Mouse (Mus musculus) brown adipose tissue, adult 24 weeks (tissue): Measurements from ENCODE around the gene Hras. TPM values are rescaled to one million over a fixed set of nuclear protein-coding genes. Genes with fewer than 3 reads are reported as not detected.
A peak's percentile ranks its signal among the peaks of the same experiment; 100 is the strongest.

Experiments
- H3K27ac ChIP-seq: fragments of 200-500 bp; replicated peaks from 2 replicates; pipeline ENCODE4 v1.5.1; 2012; ENCODE audit warnings: low read depth, mild to moderate bottlenecking, low read length
- H3K4me1 ChIP-seq: fragments of 200-500 bp; 2 replicates; pipeline ENCODE4 v1.6.1; 2012; ENCODE audit warnings: low read length, mixed read lengths; ENCODE audit not compliant: control insufficient read depth, insufficient read depth, insufficient read length
- H3K4me3 ChIP-seq: fragments of 200-500 bp; 2 replicates; pipeline ENCODE4 v1.5.1; 2012; ENCODE audit warnings: low read depth, mild to moderate bottlenecking, low read length, moderate library complexity; ENCODE audit not compliant: insufficient read depth
- polyA plus RNA-seq: library from polyadenylated mRNA; stranded (reverse); fragments of >200 nt; gene quantifications from 2 replicates; pipeline ENCODE4 v1.2.4, GENCODE M21; 2012; ENCODE audit not compliant: missing spikeins, insufficient read depth, insufficient read length

The Hras gene
- polyA plus RNA-seq, 1 experiment = 86.6 TPM

- Histone ChIP-seq H3K4me1 (peaks cover 13% of the 10 kb centered on the region), H3K27ac (no peak overlapping the region), H3K4me3 (no peak overlapping the region)
Measured at GRCm38 (mm10) chr7:141196619-141197282, 2.9 kb upstream of the Hras start.

DNA sequence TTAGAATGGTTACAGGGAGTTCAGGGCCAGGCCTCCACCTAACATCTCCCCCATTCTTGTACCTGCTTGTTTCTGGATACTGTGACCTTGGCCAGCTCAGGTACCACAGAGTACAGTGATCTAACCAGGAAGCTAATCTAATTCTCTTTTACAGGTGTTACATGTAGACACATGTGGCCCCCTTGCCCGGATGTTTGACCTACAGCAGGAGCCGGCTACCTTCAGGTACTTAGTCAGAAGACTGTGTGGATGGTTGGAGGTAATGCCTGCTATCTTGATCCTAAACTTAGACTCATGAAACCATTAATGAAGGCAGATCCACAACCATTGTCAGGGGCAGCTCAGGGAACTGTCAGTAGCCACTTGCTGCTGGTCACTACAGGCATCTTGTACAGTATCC is 1.9 kb upstream of the Hras start:
- Histone ChIP-seq H3K4me1 (peaks cover 17% of the 10 kb centered on the region), H3K27ac (no peak overlapping the region), H3K4me3 (no peak overlapping the region)

GRCm38 (mm10) chr7:141194830-141195229 is 1.0 kb upstream of the Hras start:
- H3K27ac ChIP-seq = no peak overlapping the region
- peak overlapping the region; percentile 69 for H3K4me3 ChIP-seq
- H3K4me1 ChIP-seq = peaks cover 17% of the 10 kb centered on the region

DNA sequence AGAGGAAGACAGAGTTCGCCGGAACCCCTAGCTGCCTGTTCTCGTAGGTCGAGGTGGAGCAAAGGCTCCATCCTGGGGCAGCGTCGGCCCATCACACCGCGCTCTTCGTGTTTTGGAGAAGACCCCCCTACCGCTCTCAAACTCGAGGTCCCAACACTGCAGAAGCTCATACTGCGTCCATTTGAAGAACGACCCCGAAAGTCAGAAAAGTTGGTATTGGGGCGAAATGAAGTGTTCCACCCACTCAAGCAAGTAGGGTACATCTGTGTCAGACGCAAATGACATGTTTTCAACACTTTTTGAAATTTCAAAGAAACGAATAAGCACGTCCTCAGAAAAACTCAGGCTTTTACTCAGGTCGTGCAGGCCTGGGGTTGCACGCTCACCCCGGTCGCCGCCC is 604 bp upstream of the Hras start:
- H3K4me1 ChIP-seq = peaks cover 17% of the 10 kb centered on the region
- peak overlapping the region; percentile 2; the same call in 1 of the 2 replicates for H3K27ac ChIP-seq
- peak overlapping the region; percentile 69 for H3K4me3 ChIP-seq

- H3K4me1 ChIP-seq = peaks cover 17% of the 10 kb centered on the region
- H3K27ac ChIP-seq = peak overlapping the region; percentile 46
- peak overlapping the region; percentile 99 for H3K4me3 ChIP-seq
Measured at GRCm38 (mm10) chr7:141193348-141193856, 403 bp downstream of the Hras start.

- H3K4me3 ChIP-seq = peak overlapping the region; percentile 99
- H3K27ac ChIP-seq = peak overlapping the region; percentile 46
- peaks cover 17% of the 10 kb centered on the region for H3K4me1 ChIP-seq
Measured at GRCm38 (mm10) chr7:141192776-141193347, 943 bp downstream of the Hras start.

GRCm38 (mm10) chr7:141191796-141192685 is 1.8 kb downstream of the Hras start:
- Histone ChIP-seq H3K27ac (no peak overlapping the region), H3K4me3 (no peak overlapping the region; the same call in 1 of the 2 replicates), H3K4me1 (peaks cover 17% of the 10 kb centered on the region)

- H3K4me1 ChIP-seq = peaks cover 17% of the 10 kb centered on the region
- H3K4me3 ChIP-seq = 0 out of 2 replicates have a peak overlapping the region, but pooled peaks have one; percentile 4
- peak overlapping the region; percentile 15 for H3K27ac ChIP-seq
Measured at GRCm38 (mm10) chr7:141191036-141191435, 2.8 kb downstream of the Hras start.

- H3K4me1 ChIP-seq = peaks cover 17% of the 10 kb centered on the region
- no peak overlapping the region for H3K4me3 ChIP-seq
- H3K27ac ChIP-seq = no peak overlapping the region
Measured at GRCm38 (mm10) chr7:141190220-141190619, 3.6 kb downstream of the Hras start.

DNA sequence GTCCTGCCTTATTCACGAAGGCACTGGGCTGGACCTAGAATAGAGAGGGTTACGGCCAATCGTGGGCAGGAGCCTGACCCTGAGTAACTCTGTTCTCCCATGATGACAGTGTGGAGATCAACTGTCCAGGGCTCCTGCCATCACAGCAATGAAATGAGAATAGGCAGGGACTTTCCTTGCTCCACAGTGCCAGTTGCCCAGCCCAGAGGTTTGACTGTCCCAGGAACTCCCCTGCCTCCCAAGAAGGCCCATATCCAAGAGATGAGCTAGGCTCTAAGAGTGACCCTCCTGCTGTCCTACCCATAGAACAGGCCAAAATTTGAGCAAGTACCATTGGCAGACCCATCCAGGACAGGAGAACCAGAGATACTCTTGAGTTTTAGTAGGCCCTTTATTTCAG is 5.1 kb downstream of the Hras start:
- H3K4me3 ChIP-seq = no peak overlapping the region
- H3K27ac ChIP-seq = no peak overlapping the region
- peaks cover 14% of the 10 kb centered on the region for H3K4me1 ChIP-seq

DNA sequence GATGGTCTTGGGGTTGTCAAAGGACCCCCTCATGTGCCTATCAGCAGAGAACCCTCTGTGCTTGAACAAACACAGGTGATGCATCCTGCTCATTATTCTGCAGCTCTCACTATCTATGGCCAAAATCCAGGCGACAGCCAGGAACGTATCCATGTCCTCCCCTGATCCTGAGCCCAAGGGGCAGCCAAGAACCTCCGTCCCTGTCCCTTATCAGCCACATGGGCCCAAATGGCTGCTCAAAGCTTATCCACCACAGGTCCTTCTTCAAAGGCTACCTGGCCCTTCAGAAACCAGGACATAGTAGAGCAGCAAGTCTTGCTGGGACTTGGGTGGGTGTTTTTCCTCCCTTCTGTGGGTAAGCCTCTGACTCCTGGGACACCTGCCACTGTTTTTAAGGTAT is 5.6 kb downstream of the Hras start:
- no peak overlapping the region for H3K27ac ChIP-seq
- no peak overlapping the region for H3K4me3 ChIP-seq
- H3K4me1 ChIP-seq = peaks cover 14% of the 10 kb centered on the region

DNA sequence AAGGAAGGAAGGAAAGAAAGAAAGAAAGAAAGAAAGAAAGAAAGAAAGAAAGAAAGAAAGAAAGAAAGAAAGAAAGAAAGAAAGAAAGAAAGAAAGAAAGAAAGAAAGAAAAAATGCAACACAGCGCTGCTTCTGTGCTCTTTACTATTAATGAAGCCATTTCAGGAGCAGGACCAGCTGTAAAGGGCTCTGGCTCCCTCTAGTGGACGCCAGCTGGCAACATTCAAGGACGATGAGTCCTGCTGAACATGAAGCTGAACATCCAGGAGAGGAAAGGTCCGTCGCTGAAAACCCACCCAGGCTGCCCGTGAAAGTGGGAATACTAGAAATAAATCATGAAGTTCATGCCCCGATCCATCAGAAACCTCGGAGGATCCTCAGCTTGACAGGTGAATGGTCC is 17.6 kb downstream of the Hras start:
- no peak overlapping the region for H3K27ac ChIP-seq
- no peak overlapping the region for H3K4me3 ChIP-seq

GRCm38 (mm10) chr7:141175068-141175467 is 18.7 kb downstream of the Hras start:
- Histone ChIP-seq H3K4me3 (no peak overlapping the region), H3K4me1 (no peaks in the 10 kb centered on the region; the same call in 1 of the 2 replicates), H3K27ac (no peak overlapping the region)

More for the DNA sequence above, 17.6 kb downstream of the Hras start:
- no peaks in the 10 kb centered on the region; the same call in 1 of the 2 replicates for H3K4me1 ChIP-seq

- Histone ChIP-seq H3K4me1 (peaks cover 4% of the 10 kb centered on the region; the same call in 1 of the 2 replicates), H3K27ac (peak overlapping the region; percentile 64), H3K4me3 (peak overlapping the region; percentile 71; the same call in 1 of the 2 replicates)
Measured at GRCm38 (mm10) chr7:141173323-141173850, 20.4 kb downstream of the Hras start.
